Mouse (Mus musculus) neural tube, embryonic 11.5 days (tissue): ENCODE results near the gene Fam83d. TPM values are rescaled to one million over a fixed set of nuclear protein-coding genes. Genes with fewer than 3 reads are reported as not detected.
"Not testable (repeated sequence)": the region's sequence is repeated elsewhere in the genome, so short reads cannot be mapped to it uniquely, and the experiment has no call there.

Experiments
- ATAC-seq: fragments of 200-750 bp; cut with Nextera tagmentation; 2 replicates; pipeline ENCODE4 v1.8.0; 2017; ENCODE audit warnings: moderate number of reproducible peaks, mild to moderate bottlenecking, moderate TSS enrichment, moderate library complexity; ENCODE audit not compliant: insufficient read depth, low FRiP score, low TSS enrichment
- DNase-seq: peaks from one replicate; pipeline ENCODE4 v3.0.0-alpha.2; 2015; ENCODE audit warnings: low spot score
- H3K27ac ChIP-seq: fragments of 300-500 bp; sonication (generic); 2 replicates; pipeline ENCODE4 v1.5.1; 2014; ENCODE audit warnings: low read depth, mild to moderate bottlenecking, low read length
- H3K27me3 ChIP-seq: fragments of 300-500 bp; sonication (generic); 2 replicates; pipeline ENCODE4 v1.6.1; 2014; ENCODE audit warnings: mild to moderate bottlenecking, low read length, mixed read lengths; ENCODE audit not compliant: control insufficient read depth, insufficient read depth
- H3K36me3 ChIP-seq: fragments of 300-500 bp; sonication (generic); 2 replicates; pipeline ENCODE4 v1.6.1; 2014; ENCODE audit warnings: mild to moderate bottlenecking, low read length, moderate library complexity, mixed read lengths; ENCODE audit not compliant: control insufficient read depth, insufficient read depth
- H3K4me1 ChIP-seq: fragments of 300-500 bp; sonication (generic); 2 replicates; pipeline ENCODE4 v1.6.1; 2014; ENCODE audit warnings: low read length, mixed read lengths; ENCODE audit not compliant: control insufficient read depth, insufficient read depth
- H3K4me2 ChIP-seq: fragments of 300-500 bp; sonication (generic); 2 replicates; pipeline ENCODE4 v1.6.1; 2014; ENCODE audit warnings: low read depth, mild to moderate bottlenecking, moderate library complexity
- H3K4me3 ChIP-seq: fragments of 300-500 bp; sonication (generic); 2 replicates; pipeline ENCODE4 v1.5.1; 2014; ENCODE audit warnings: low read depth, low read length
- H3K9ac ChIP-seq: fragments of 300-500 bp; sonication (generic); 2 replicates; pipeline ENCODE4 v1.6.1; 2014; ENCODE audit warnings: mild to moderate bottlenecking, low read length
- H3K9me3 ChIP-seq: fragments of 300-500 bp; sonication (generic); 2 replicates; pipeline ENCODE4 v1.6.1; 2016; ENCODE audit warnings: low read length; ENCODE audit not compliant: control insufficient read depth
- WGBS: fragments of 180-500 bp; shearing (Covaris S2); extraction: QIAGEN DNeasy Blood & Tissue Kit; methylation state at CpG from one replicate; pipeline ENCODE4 v1.1.7; 2014; 5-methylcytosine and 5-hydroxymethylcytosine counted together
- polyA plus RNA-seq: library from polyadenylated mRNA; unstranded; fragments of >200 nt; fragmentation: Nextera tagmentation; extraction: Ambion mirVana; gene quantifications from 2 replicates; pipeline ENCODE4 v1.2.1, GENCODE M21; 2014

Gene Fam83d
- polyA plus RNA-seq, 1 experiment from 2014 or later, result 45.2 TPM

- DNase-seq, result no peak
- no peaks in the 10 kb centered on the region for H3K4me1 ChIP-seq
- no peak overlapping the region for H3K27ac ChIP-seq
- H3K4me3 ChIP-seq, result no peak overlapping the region
- no peaks in the 10 kb centered on the region for H3K27me3 ChIP-seq
- no peaks in the 10 kb centered on the region for H3K9me3 ChIP-seq
- 43% methylated on average over 7 of the region's 7 CpGs for WGBS
- H3K4me2 ChIP-seq, result no peak overlapping the region
- ATAC-seq, result no peak
- no peak overlapping the region for H3K9ac ChIP-seq
- no peaks in the 10 kb centered on the region for H3K36me3 ChIP-seq
Measured at GRCm38 (mm10) chr2:158728061-158728815, 39.7 kb upstream of the Fam83d start.

DNA sequence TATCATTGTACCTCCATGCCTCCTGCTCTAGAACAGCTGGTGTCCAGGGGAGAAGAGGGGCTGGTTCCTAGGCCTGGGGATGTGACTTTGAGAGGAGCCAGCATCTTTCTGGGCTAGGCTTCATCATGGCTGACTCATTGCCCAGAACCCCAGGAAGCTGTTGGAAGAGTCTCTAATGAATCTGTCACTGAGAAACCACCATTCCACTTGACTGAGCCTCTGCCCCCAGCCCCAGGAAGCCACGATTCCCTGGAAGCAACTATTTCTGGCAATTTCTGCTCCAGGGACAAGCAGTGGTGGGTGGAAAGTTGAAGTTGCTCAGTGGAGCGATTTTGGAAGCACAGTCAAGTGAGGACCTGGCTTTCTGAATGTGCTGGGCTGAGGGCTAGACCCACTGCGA, 37.0 kb upstream of the Fam83d start:
- H3K9ac ChIP-seq, result no peak overlapping the region
- WGBS, result 78% methylated on average over 3 of the region's 3 CpGs
- DNase-seq (no peak), ATAC-seq (no peak)
- H3K4me2 ChIP-seq, result no peak overlapping the region
- H3K4me3 ChIP-seq, result no peak overlapping the region
- H3K27ac ChIP-seq, result no peak overlapping the region
- H3K4me1 ChIP-seq, result no peaks in the 10 kb centered on the region
- H3K36me3 ChIP-seq, result no peaks in the 10 kb centered on the region
- no peaks in the 10 kb centered on the region for H3K27me3 ChIP-seq
- H3K9me3 ChIP-seq, result no peaks in the 10 kb centered on the region

DNA sequence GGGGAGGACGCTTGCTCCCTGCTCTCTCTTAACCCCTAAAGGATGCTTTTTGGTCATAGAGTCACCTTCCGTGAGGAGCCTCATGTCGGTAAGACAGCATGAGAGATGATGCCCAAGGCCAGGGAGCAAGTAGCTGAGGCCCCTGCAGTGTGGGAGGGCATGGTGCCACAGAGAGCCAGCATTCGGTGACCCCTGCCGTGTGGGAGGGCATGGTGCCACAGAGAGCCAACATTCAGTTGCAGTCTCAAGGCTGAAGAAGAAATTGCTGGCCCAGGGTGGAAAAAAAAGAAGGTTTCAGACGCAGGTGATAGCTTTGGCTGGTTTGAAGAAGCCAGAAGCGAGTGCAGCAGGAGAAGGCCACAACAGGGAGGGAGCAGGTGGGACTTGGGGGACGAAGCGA, 35.4 kb upstream of the Fam83d start:
- Histone ChIP-seq H3K27ac (no peak overlapping the region), H3K9me3 (no peaks in the 10 kb centered on the region), H3K4me1 (no peaks in the 10 kb centered on the region), H3K36me3 (no peaks in the 10 kb centered on the region), H3K4me2 (no peak overlapping the region), H3K4me3 (no peak overlapping the region), H3K27me3 (no peaks in the 10 kb centered on the region), H3K9ac (no peak overlapping the region)
- no peak for DNase-seq
- WGBS, result 87% methylated on average over 9 of the region's 9 CpGs
- no peak for ATAC-seq

GRCm38 (mm10) chr2:158733136-158733535, 34.8 kb upstream of the Fam83d start:
- ATAC-seq (no peak), DNase-seq (no peak)
- H3K27me3 ChIP-seq, result no peaks in the 10 kb centered on the region
- H3K36me3 ChIP-seq, result no peaks in the 10 kb centered on the region
- no peaks in the 10 kb centered on the region for H3K4me1 ChIP-seq
- 69% methylated on average over 4 of the region's 4 CpGs for WGBS
- no peak overlapping the region for H3K4me2 ChIP-seq
- no peak overlapping the region for H3K27ac ChIP-seq
- H3K9me3 ChIP-seq, result no peaks in the 10 kb centered on the region
- no peak overlapping the region for H3K9ac ChIP-seq
- H3K4me3 ChIP-seq, result no peak overlapping the region

GRCm38 (mm10) chr2:158733914-158734313, 34.0 kb upstream of the Fam83d start:
- Histone ChIP-seq H3K4me3 (no peak overlapping the region), H3K36me3 (no peaks in the 10 kb centered on the region), H3K4me1 (no peaks in the 10 kb centered on the region), H3K9ac (no peak overlapping the region), H3K27ac (no peak overlapping the region), H3K27me3 (no peaks in the 10 kb centered on the region), H3K4me2 (no peak overlapping the region), H3K9me3 (no peaks in the 10 kb centered on the region)
- WGBS, result 92% methylated on average over 6 of the region's 6 CpGs
- DNase-seq, result no peak
- ATAC-seq, result no peak

DNA sequence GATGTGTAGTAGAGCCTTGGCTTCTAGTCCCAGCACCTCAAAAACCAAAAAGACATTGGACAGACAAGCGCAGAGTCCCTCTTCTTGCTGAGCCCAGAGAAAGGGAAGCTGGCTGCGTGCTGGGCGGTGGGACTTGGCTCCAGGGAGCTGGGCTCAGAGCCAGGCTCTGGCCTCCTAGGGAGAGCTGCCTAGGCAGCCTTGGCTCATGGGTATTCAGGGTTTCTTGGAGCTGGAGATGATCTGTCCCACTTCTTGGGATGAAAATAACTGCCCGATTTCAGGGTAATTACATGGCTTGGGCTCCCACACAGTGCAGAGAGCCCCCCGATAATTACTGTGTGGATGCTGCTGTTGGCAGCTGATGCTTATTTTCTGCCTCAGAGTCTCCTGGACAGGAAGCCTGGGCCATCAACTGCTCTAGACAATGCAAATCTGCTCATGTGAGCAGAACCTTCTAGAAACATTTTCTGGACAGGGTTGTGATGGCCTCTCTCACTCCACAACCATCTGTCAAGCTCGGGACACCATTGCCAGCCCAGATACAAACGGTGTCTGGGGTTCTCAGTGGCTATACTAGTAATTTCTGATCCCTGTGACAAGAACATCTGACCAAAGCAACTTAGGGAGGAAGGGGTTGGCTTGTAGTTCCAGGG, 33.3 kb upstream of the Fam83d start:
- H3K27me3 ChIP-seq, result no peaks in the 10 kb centered on the region
- no peaks in the 10 kb centered on the region for H3K4me1 ChIP-seq
- no peak overlapping the region for H3K27ac ChIP-seq
- H3K36me3 ChIP-seq, result no peaks in the 10 kb centered on the region
- WGBS, result 85% methylated on average over 7 of the region's 7 CpGs
- ATAC-seq (no peak), DNase-seq (no peak)
- no peaks in the 10 kb centered on the region for H3K9me3 ChIP-seq
- no peak overlapping the region for H3K4me2 ChIP-seq
- H3K9ac ChIP-seq, result no peak overlapping the region
- no peak overlapping the region for H3K4me3 ChIP-seq

GRCm38 (mm10) chr2:158735340-158735739, 32.6 kb upstream of the Fam83d start:
- Histone ChIP-seq H3K4me2 (no peak overlapping the region), H3K27me3 (no peaks in the 10 kb centered on the region), H3K36me3 (no peaks in the 10 kb centered on the region), H3K4me1 (no peaks in the 10 kb centered on the region), H3K27ac (no peak overlapping the region), H3K4me3 (no peak overlapping the region), H3K9me3 (no peaks in the 10 kb centered on the region), H3K9ac (no peak overlapping the region)
- no peak for DNase-seq
- 90% methylated on average over 8 of the region's 8 CpGs for WGBS
- ATAC-seq, result no peak

DNA sequence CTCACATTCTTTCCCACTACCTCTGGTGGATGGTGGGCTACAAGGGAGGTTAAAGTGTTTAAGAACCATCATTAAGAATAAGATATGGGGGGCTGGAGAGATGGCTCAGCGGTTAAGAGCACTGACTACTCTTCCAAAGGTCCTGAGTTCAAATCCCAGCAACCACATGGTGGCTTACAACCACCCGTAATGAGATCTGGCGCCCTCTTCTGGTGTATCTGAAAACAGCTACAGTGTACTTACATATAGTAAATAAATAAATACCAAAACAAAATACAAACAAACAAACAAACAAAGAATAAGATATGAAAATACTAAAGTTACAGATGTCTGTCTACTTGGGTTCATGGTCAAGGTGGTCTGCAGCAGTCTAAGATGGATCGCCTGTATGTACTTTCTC, 31.6 kb upstream of the Fam83d start:
- DNase-seq, H3K4me1 ChIP-seq, H3K36me3 ChIP-seq, H3K27me3 ChIP-seq, ATAC-seq, H3K9me3 ChIP-seq, H3K27ac ChIP-seq, H3K4me2 ChIP-seq, H3K9ac ChIP-seq, H3K4me3 ChIP-seq: not testable (repeated sequence)
- 83% methylated on average over 4 of the region's 4 CpGs for WGBS

- DNase-seq, result no peak
- 0 out of 2 replicates have a peak, but pooled peaks have one; percentile 35 for ATAC-seq
- H3K4me3 ChIP-seq, result no peak overlapping the region
Measured at GRCm38 (mm10) chr2:158738591-158738990, 29.3 kb upstream of the Fam83d start.

More at GRCm38 (mm10) chr2:158738591-158738990, 29.3 kb upstream of the Fam83d start:
- WGBS, result 74% methylated on average over 11 of the region's 11 CpGs
- Histone ChIP-seq H3K9ac (no peak overlapping the region), H3K4me1 (no peaks in the 10 kb centered on the region), H3K27ac (no peak overlapping the region), H3K9me3 (0 out of 2 replicates have a peak, but pooled peaks cover 3% of the 10 kb centered on the region), H3K36me3 (no peaks in the 10 kb centered on the region), H3K4me2 (no peak overlapping the region), H3K27me3 (no peaks in the 10 kb centered on the region)
